Mouse (Mus musculus) midbrain, embryonic 14.5 days (tissue): ENCODE measurements around the gene Plppr3. TPM values are rescaled to one million over a fixed set of nuclear protein-coding genes. Genes with fewer than 3 reads are reported as not detected.

Experiments
- ATAC-seq: fragments of 200-750 bp; cut with Nextera tagmentation; 2 replicates; pipeline ENCODE4 v1.8.0; 2017; ENCODE audit warnings: moderate number of reproducible peaks, moderate library complexity; ENCODE audit not compliant: low FRiP score, low TSS enrichment
- DNase-seq: peaks from one replicate; pipeline ENCODE4 v3.0.0-alpha.2; 2015
- H3K27ac ChIP-seq: fragments of 300-500 bp; sonication (generic); replicated peaks from 2 replicates; pipeline ENCODE4 v1.5.1; 2014; ENCODE audit warnings: mild to moderate bottlenecking, low read depth, low read length, moderate library complexity
- H3K27me3 ChIP-seq: fragments of 300-500 bp; sonication (generic); 2 replicates; pipeline ENCODE4 v1.6.1; 2014; ENCODE audit warnings: low read length, control low read depth, mixed read lengths; ENCODE audit not compliant: control insufficient read depth, insufficient read depth
- H3K36me3 ChIP-seq: fragments of 300-500 bp; sonication (generic); 2 replicates; pipeline ENCODE4 v1.6.1; 2014; ENCODE audit warnings: low read length, control low read depth; ENCODE audit not compliant: control insufficient read depth, insufficient read depth
- H3K4me1 ChIP-seq: fragments of 300-500 bp; sonication (generic); 2 replicates; pipeline ENCODE4 v1.6.1; 2014; ENCODE audit warnings: mild to moderate bottlenecking, antibody characterized with exemption, low read length, control low read depth; ENCODE audit not compliant: control insufficient read depth, insufficient read depth
- H3K4me2 ChIP-seq: fragments of 300-500 bp; sonication (generic); 2 replicates; pipeline ENCODE4 v1.6.1; 2014; ENCODE audit warnings: mild to moderate bottlenecking, low read length, moderate library complexity
- H3K4me3 ChIP-seq: fragments of 300-500 bp; sonication (generic); replicated peaks from 2 replicates; pipeline ENCODE4 v1.5.1; 2014; ENCODE audit warnings: low read depth, low read length
- H3K9ac ChIP-seq: fragments of 300-500 bp; sonication (generic); replicated peaks from 2 replicates; pipeline ENCODE4 v1.6.1; 2014; ENCODE audit warnings: mild to moderate bottlenecking, low read length, moderate library complexity
- H3K9me3 ChIP-seq: fragments of 300-500 bp; sonication (generic); 2 replicates; pipeline ENCODE4 v1.6.1; 2016; ENCODE audit warnings: low read length, control low read depth, mixed read lengths; ENCODE audit not compliant: control insufficient read depth
- WGBS: fragments of 180-500 bp; shearing (Covaris S2); extraction: QIAGEN DNeasy Blood & Tissue Kit; methylation state at CpG from one replicate; pipeline ENCODE4 v1.1.7; 2014; 5-methylcytosine and 5-hydroxymethylcytosine counted together
- polyA plus RNA-seq: library from polyadenylated mRNA; unstranded; fragments of >200 nt; fragmentation: Nextera tagmentation; extraction: Ambion mirVana; gene quantifications from 2 replicates; pipeline ENCODE4 v1.2.1, GENCODE M21; 2014

Gene Plppr3
- polyA plus RNA-seq, 1 experiment from 2014 or later, result 342 TPM

GRCm38 (mm10) chr10:79831583-79831982, 42.9 kb downstream of the Plppr3 start:
- no peak for ATAC-seq

DNA sequence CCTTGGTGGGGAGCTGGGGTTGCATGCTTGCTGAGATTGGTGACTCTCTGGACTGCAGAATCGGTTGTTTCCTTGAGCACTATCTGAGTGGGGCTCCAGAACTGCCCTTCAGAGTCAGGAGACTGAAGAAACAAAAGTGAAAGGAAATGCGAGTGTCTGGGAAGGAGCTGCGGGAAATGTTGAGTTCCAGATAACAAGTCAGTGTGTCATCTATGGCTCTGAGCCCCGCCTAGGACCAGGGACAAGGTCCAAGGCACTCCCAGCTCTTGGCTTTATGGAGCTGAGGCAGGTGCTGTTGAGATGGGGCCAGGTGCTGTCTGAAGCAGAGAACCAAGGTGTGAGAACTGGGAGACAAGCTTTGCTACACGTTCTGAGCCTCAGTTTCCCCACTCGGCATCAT, 50.0 kb downstream of the Plppr3 start:
- H3K27me3 ChIP-seq, result no peaks in the 10 kb centered on the region
- no peaks in the 10 kb centered on the region for H3K9me3 ChIP-seq
- H3K4me3 ChIP-seq, result no peak overlapping the region
- DNase-seq (no peak), ATAC-seq (no peak)
- no peak overlapping the region for H3K4me2 ChIP-seq
- H3K9ac ChIP-seq, result no peak overlapping the region
- H3K4me1 ChIP-seq, result no peaks in the 10 kb centered on the region
- WGBS, result 77% methylated on average over 6 of the region's 6 CpGs
- H3K36me3 ChIP-seq, result peaks cover 16% of the 10 kb centered on the region
- no peak overlapping the region for H3K27ac ChIP-seq

More at GRCm38 (mm10) chr10:79831583-79831982, 42.9 kb downstream of the Plppr3 start:
- Histone ChIP-seq H3K9me3 (no peaks in the 10 kb centered on the region), H3K36me3 (no peaks in the 10 kb centered on the region), H3K27me3 (no peaks in the 10 kb centered on the region), H3K27ac (no peak overlapping the region), H3K9ac (no peak overlapping the region), H3K4me1 (no peaks in the 10 kb centered on the region), H3K4me3 (no peak overlapping the region), H3K4me2 (no peak overlapping the region)
- 90% methylated on average over 3 of the region's 3 CpGs for WGBS
- DNase-seq, result no peak

DNA sequence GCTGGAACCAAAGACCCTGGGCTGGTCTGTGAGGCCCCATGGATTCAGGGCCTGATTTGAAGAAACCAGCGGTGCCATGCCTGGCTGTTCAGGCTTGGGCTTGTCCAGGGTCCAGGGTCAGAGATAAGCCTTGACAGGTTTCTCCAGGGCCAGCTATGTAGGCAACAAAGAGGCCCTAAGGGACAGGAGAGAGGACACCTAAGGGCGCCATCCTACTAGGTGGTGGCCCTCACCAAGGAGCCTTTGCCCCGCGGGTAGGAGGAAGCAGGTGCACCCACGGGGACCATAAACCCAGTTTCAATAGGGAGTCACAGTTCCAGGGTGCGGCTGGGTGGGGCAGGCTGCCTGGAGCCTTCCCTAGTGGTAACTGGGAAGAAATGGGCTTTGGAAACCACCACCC, 51.4 kb downstream of the Plppr3 start:
- no peak overlapping the region for H3K9ac ChIP-seq

DNA sequence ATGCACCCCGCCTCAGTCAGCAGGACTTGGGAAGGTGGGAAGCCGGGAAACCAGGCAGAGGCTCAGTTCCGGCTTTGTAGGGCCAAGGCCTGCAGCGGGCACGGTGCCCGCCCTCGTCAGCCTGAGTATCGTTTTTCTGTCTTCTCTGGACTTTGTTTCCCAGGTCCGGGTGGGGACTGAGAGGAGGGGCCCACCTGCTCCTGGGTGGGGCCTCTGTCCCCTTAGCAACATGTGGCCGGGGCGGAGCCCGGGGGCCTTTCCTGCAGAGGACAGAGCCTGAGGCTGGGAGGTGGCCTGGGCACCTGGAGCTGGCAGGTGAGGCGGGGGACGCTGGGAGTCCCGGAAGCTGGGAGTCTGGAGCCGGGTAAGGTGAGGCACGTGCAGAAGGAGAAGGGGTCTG, 52.1 kb downstream of the Plppr3 start:
- WGBS, result 34% methylated on average over 17 of the region's 17 CpGs
- Histone ChIP-seq H3K4me3 (no peak overlapping the region), H3K27ac (no peak overlapping the region), H3K4me2 (no peak overlapping the region), H3K4me1 (no peaks in the 10 kb centered on the region), H3K36me3 (peaks cover 32% of the 10 kb centered on the region), H3K27me3 (no peaks in the 10 kb centered on the region), H3K9ac (0 out of 2 replicates have a peak overlapping the region, but pooled peaks have one; percentile 12), H3K9me3 (no peaks in the 10 kb centered on the region)
- DNase-seq (no peak), ATAC-seq (no peak)

More for the DNA sequence above, 51.4 kb downstream of the Plppr3 start:
- H3K27me3 ChIP-seq, result no peaks in the 10 kb centered on the region
- ATAC-seq (no peak), DNase-seq (no peak)
- no peaks in the 10 kb centered on the region for H3K4me1 ChIP-seq
- H3K4me3 ChIP-seq, result no peak overlapping the region
- H3K27ac ChIP-seq, result no peak overlapping the region
- 77% methylated on average over 6 of the region's 6 CpGs for WGBS
- no peaks in the 10 kb centered on the region for H3K9me3 ChIP-seq
- no peak overlapping the region for H3K4me2 ChIP-seq
- H3K36me3 ChIP-seq, result peaks cover 29% of the 10 kb centered on the region

DNA sequence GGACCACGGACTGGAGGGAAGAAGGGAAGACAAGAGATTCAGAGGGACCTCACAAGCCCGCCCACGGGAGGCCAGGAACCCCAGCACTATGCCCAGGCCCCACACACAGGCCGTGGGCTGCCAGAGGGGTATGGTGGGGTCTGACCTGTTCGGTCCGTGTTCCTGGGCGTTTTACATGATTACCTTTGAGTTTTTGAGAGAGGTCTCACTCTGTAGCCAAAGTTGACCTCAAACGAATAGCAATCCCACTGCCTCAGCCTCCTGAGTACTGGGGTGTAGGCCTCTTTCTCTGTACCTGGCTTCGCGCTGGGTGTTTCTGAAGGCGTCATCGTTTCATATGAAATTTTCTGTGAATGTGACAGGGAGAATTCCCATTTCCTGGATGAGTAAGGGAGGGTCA, 52.7 kb downstream of the Plppr3 start:
- Histone ChIP-seq H3K36me3 (peaks cover 37% of the 10 kb centered on the region), H3K4me3 (no peak overlapping the region), H3K9ac (no peak overlapping the region), H3K4me1 (no peaks in the 10 kb centered on the region), H3K27ac (no peak overlapping the region), H3K27me3 (no peaks in the 10 kb centered on the region), H3K4me2 (no peak overlapping the region), H3K9me3 (no peaks in the 10 kb centered on the region)
- no peak for DNase-seq
- no peak for ATAC-seq
- 93% methylated on average over 12 of the region's 12 CpGs for WGBS

GRCm38 (mm10) chr10:79820782-79821181, 53.7 kb downstream of the Plppr3 start, which contains the start of gene Misp:
Gene Misp (plus strand): TSS chr10:79820989.
- 70% methylated on average over 11 of the region's 11 CpGs for WGBS
- H3K4me3 ChIP-seq, result no peak within 1 kb of the TSS

GRCm38 (mm10) chr10:79820277-79820676, 54.2 kb downstream of the Plppr3 start:
- Histone ChIP-seq H3K4me3 (no peak overlapping the region), H3K27me3 (no peaks in the 10 kb centered on the region), H3K4me2 (no peak overlapping the region), H3K36me3 (peaks cover 51% of the 10 kb centered on the region), H3K27ac (no peak overlapping the region), H3K4me1 (no peaks in the 10 kb centered on the region), H3K9me3 (no peaks in the 10 kb centered on the region), H3K9ac (no peak overlapping the region)
- DNase-seq (no peak), ATAC-seq (no peak)
- WGBS, result 87% methylated on average over 8 of the region's 8 CpGs

More at GRCm38 (mm10) chr10:79820782-79821181, 53.7 kb downstream of the Plppr3 start, which contains the start of gene Misp:
- ATAC-seq (no peak), DNase-seq (no peak)
- Histone ChIP-seq H3K27me3 (no peaks in the 10 kb centered on the region), H3K36me3 (peaks cover 46% of the 10 kb centered on the region), H3K27ac (no peak within 1 kb of the TSS), H3K9me3 (no peaks in the 10 kb centered on the region), H3K4me2 (no peak within 1 kb of the TSS), H3K4me1 (no peaks in the 10 kb centered on the region), H3K9ac (no peak within 1 kb of the TSS)

DNA sequence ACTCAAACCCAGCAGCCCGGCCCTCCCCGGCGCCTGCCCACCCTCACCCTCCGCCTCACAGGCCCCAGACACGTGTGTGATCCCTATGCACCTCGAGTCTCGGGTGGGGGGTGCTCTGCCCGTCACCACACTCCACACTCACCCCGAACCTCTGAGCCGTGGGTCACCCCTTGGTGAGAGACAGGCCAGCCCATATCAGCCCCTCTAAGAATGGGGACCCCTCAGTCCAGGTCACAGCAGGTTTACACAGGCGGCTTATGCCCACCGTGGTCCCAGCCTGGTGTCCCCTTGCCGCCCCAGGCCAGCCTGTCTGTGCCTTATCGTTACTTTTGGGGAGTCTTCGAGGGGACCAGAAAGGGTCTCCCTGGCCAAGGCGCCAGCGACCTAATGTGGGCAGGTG, 54.8 kb downstream of the Plppr3 start:
- Histone ChIP-seq H3K4me1 (no peaks in the 10 kb centered on the region), H3K4me2 (no peak overlapping the region), H3K27ac (no peak overlapping the region), H3K9ac (no peak overlapping the region), H3K27me3 (no peaks in the 10 kb centered on the region), H3K9me3 (no peaks in the 10 kb centered on the region), H3K4me3 (no peak overlapping the region), H3K36me3 (peaks cover 58% of the 10 kb centered on the region)
- WGBS, result 91% methylated on average over 17 of the region's 17 CpGs
- no peak for DNase-seq
- ATAC-seq, result no peak

GRCm38 (mm10) chr10:79818225-79818624, 56.2 kb downstream of the Plppr3 start:
- no peak overlapping the region for H3K9ac ChIP-seq
- ATAC-seq (no peak), DNase-seq (no peak)
- 61% methylated on average over 4 of the region's 4 CpGs for WGBS
- no peaks in the 10 kb centered on the region for H3K27me3 ChIP-seq
- H3K27ac ChIP-seq, result 0 out of 2 replicates have a peak overlapping the region, but pooled peaks have one; percentile 13
- no peak overlapping the region for H3K4me3 ChIP-seq
- no peak overlapping the region for H3K4me2 ChIP-seq
- H3K36me3 ChIP-seq, result peaks cover 60% of the 10 kb centered on the region
- no peaks in the 10 kb centered on the region for H3K9me3 ChIP-seq
- no peaks in the 10 kb centered on the region for H3K4me1 ChIP-seq
